Mouse (Mus musculus): ENCODE measurements around the gene Atm. TPM values are rescaled to one million over a fixed set of nuclear protein-coding genes. Genes with fewer than 3 reads are reported as not detected.

Atm gene
- polyA plus RNA-seq, 1 experiment from 2014 or later = 22.0 TPM

DNA sequence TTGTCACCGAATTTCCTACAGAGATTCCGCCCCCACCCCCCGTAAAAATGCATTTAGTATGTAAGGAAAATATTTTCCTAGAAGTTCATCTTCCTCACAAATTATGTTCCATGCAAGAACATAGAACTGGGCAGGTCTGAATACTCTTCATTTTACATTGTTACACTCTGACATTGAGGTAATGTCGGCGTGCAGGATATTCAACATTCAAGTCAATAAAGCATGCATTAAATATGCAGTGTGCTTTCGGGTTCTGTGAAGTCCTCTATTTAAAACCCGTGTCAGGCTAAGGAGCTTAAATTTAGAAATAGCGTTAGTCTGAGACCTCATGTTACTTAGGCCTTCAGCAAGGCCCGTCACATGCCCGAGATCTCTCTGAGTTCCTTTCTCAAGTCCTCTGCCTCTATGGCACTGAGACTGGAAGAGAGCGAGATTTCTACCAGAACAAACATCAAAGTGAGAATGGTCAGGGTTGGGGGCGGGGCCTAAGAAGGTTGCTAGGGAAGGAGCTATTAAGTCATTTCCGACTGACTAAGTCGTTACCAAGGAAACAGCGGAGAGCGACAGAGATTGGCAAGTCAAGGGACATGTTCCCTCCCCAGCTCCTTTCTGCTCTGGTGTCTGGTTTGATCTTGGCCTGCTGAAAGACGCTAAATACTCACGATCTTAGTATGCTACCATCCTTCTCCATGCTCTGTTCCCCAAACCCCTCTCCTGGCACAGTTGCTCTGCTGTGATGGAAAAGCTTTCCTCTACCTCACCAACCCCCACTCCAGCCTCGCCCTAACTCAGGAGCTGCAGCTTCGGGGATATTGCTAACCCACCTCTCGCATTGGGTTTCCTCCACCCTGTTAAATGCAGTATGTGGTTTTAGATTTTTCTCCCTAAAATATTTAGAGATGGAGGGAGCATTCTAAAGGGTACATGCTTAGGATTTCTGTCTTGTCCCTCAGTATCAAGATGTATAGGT, 131.5 kb downstream of the Atm start:
- Histone ChIP-seq H3K27ac (peak overlapping the region; percentile 78), H3K36me3 (no peaks in the 10 kb centered on the region), H3K9ac (peak overlapping the region; percentile 66), H3K4me1 (peaks cover 22% of the 10 kb centered on the region), H3K4me3 (peak overlapping the region; percentile 44), H3K27me3 (no peaks in the 10 kb centered on the region), H3K9me3 (no peaks in the 10 kb centered on the region), H3K4me2 (peak overlapping the region; percentile 60)
- ATAC-seq (ENCODE audit: insufficient number of reproducible peaks, insufficient read depth, low FRiP score, low TSS enrichment, low read depth) = peak; percentile 52
- WGBS = 26% methylated on average over 21 of the region's 21 CpGs

GRCm38 (mm10) chr9:53404050-53404752, 132.3 kb downstream of the Atm start:
- Histone ChIP-seq H3K4me2 (peak overlapping the region; percentile 60; the same call in 1 of the 2 replicates), H3K4me1 (peaks cover 22% of the 10 kb centered on the region), H3K9ac (no peak overlapping the region), H3K27ac (no peak overlapping the region), H3K9me3 (no peaks in the 10 kb centered on the region), H3K36me3 (peaks cover 5% of the 10 kb centered on the region; the same call in 1 of the 2 replicates), H3K4me3 (no peak overlapping the region), H3K27me3 (no peaks in the 10 kb centered on the region)
- WGBS = 84% methylated on average over 6 of the region's 6 CpGs
- no peak for ATAC-seq (ENCODE audit: insufficient number of reproducible peaks, insufficient read depth, low FRiP score, low TSS enrichment, low read depth)

GRCm38 (mm10) chr9:53402991-53403390, 133.5 kb downstream of the Atm start:
- H3K36me3 ChIP-seq = peaks cover 5% of the 10 kb centered on the region; the same call in 1 of the 2 replicates
- H3K4me1 ChIP-seq = peaks cover 22% of the 10 kb centered on the region
- no peak overlapping the region for H3K9ac ChIP-seq
- ATAC-seq (ENCODE audit: insufficient number of reproducible peaks, insufficient read depth, low FRiP score, low TSS enrichment, low read depth) = no peak
- peak overlapping the region; percentile 50 for H3K4me2 ChIP-seq
- H3K4me3 ChIP-seq = 0 out of 2 replicates have a peak overlapping the region, but pooled peaks have one; percentile 14
- no peaks in the 10 kb centered on the region for H3K27me3 ChIP-seq
- 51% methylated on average over 8 of the region's 8 CpGs for WGBS
- H3K9me3 ChIP-seq = no peaks in the 10 kb centered on the region
- H3K27ac ChIP-seq = peak overlapping the region; percentile 64

GRCm38 (mm10) chr9:53402291-53402711, 134.2 kb downstream of the Atm start, which contains the start of gene 4930550C14Rik:
Gene 4930550C14Rik (plus strand): TSS chr9:53402325.
- Histone ChIP-seq H3K36me3 (peaks cover 5% of the 10 kb centered on the region; the same call in 1 of the 2 replicates), H3K4me3 (peak within 1 kb of the TSS; percentile 14), H3K9me3 (no peaks in the 10 kb centered on the region), H3K27ac (peak within 1 kb of the TSS; percentile 64), H3K4me2 (peak within 1 kb of the TSS; percentile 50), H3K27me3 (no peaks in the 10 kb centered on the region), H3K4me1 (peaks cover 22% of the 10 kb centered on the region), H3K9ac (peak within 1 kb of the TSS; percentile 44)
- no peak for ATAC-seq (ENCODE audit: insufficient number of reproducible peaks, insufficient read depth, low FRiP score, low TSS enrichment, low read depth)
- WGBS = 25% methylated on average over 11 of the region's 11 CpGs

- H3K27me3 ChIP-seq = no peaks in the 10 kb centered on the region
- no peak overlapping the region for H3K9ac ChIP-seq
- peaks cover 5% of the 10 kb centered on the region; the same call in 1 of the 2 replicates for H3K36me3 ChIP-seq
- H3K4me2 ChIP-seq = no peak overlapping the region
- peaks cover 22% of the 10 kb centered on the region for H3K4me1 ChIP-seq
- no peak for ATAC-seq (ENCODE audit: insufficient number of reproducible peaks, insufficient read depth, low FRiP score, low TSS enrichment, low read depth)
- 79% methylated on average over 8 of the region's 8 CpGs for WGBS
- H3K27ac ChIP-seq = no peak overlapping the region
- H3K9me3 ChIP-seq = no peaks in the 10 kb centered on the region
- no peak overlapping the region for H3K4me3 ChIP-seq
Measured at GRCm38 (mm10) chr9:53401146-53401545, 135.4 kb downstream of the Atm start.

GRCm38 (mm10) chr9:53400696-53401095, 135.8 kb downstream of the Atm start:
- H3K9ac ChIP-seq = no peak overlapping the region
- peaks cover 22% of the 10 kb centered on the region for H3K4me1 ChIP-seq
- ATAC-seq (ENCODE audit: insufficient number of reproducible peaks, insufficient read depth, low FRiP score, low TSS enrichment, low read depth) = no peak
- H3K4me2 ChIP-seq = no peak overlapping the region
- H3K36me3 ChIP-seq = peaks cover 5% of the 10 kb centered on the region; the same call in 1 of the 2 replicates
- no peaks in the 10 kb centered on the region for H3K9me3 ChIP-seq
- H3K27me3 ChIP-seq = no peaks in the 10 kb centered on the region
- WGBS = 82% methylated on average over 4 of the region's 4 CpGs
- no peak overlapping the region for H3K4me3 ChIP-seq
- H3K27ac ChIP-seq = no peak overlapping the region

DNA sequence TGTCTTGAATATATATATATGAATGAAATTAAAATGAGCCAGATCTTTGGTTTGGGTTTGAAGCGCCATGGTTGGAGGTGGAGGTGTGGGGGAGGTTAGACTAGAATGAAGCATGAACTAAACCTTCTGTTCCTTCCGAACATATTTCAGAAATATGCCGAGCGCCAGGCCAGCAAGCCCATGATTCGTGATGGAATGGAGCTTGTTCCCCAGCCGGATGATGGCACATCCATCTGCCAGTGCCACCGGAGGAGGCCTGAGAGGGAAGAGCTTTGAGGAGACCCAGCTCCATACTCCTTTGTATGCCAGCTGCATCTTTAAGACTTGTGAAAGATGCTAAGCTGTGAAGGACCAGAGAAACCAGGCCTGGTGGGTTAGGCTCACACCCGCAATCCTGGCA, 137.0 kb downstream of the Atm start:
- Histone ChIP-seq H3K4me1 (peaks cover 16% of the 10 kb centered on the region), H3K4me3 (no peak overlapping the region), H3K4me2 (no peak overlapping the region), H3K27me3 (no peaks in the 10 kb centered on the region), H3K9ac (no peak overlapping the region), H3K27ac (no peak overlapping the region), H3K36me3 (peaks cover 5% of the 10 kb centered on the region; the same call in 1 of the 2 replicates), H3K9me3 (no peaks in the 10 kb centered on the region)
- ATAC-seq (ENCODE audit: insufficient number of reproducible peaks, insufficient read depth, low FRiP score, low TSS enrichment, low read depth) = no peak
- WGBS = 92% methylated on average over 8 of the region's 8 CpGs

- no peak overlapping the region for H3K27ac ChIP-seq
- no peak overlapping the region for H3K4me3 ChIP-seq
- H3K9me3 ChIP-seq = no peaks in the 10 kb centered on the region
- no peaks in the 10 kb centered on the region for H3K27me3 ChIP-seq
- 13% methylated on average over 5 of the region's 5 CpGs for WGBS
- H3K9ac ChIP-seq = no peak overlapping the region
- H3K36me3 ChIP-seq = peaks cover 5% of the 10 kb centered on the region; the same call in 1 of the 2 replicates
- ATAC-seq (ENCODE audit: insufficient number of reproducible peaks, insufficient read depth, low FRiP score, low TSS enrichment, low read depth) = no peak
- H3K4me1 ChIP-seq = peaks cover 14% of the 10 kb centered on the region
- H3K4me2 ChIP-seq = no peak overlapping the region
Measured at GRCm38 (mm10) chr9:53398388-53398700, 138.2 kb downstream of the Atm start.

DNA sequence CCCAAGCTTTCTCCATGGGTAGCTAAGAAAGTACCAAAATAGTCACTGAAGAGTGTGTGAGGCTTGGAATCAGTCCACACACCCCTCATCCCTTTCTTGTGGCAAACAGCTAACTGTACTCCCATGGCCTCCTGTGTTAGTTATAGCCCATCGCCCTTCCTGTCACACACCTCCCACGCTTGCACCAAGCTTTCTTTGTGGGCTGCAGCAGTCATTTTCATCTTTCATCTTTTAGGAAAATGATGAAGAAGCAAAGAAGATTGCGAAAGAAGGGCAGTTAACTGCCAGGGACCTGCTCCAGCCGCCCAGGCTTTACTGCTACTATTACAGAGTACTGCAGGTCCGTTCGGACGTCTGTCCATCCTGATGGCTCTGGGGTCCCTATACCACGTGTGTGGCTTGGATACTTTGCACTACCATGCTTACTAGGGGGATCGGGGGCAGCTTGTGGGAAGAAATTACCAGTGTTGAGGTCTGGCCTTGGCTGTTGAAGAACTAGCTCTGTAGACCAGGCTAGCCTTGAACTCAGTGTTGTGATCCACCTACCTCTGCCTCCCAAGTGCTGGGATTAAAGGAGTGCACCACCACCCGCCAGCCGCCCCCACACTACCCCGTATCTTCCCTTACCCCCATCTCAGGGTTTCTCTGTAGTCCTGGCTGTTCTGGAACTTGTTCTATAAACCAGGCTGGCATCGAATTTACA, 138.7 kb downstream of the Atm start:
- Histone ChIP-seq H3K27ac (no peak overlapping the region), H3K9ac (no peak overlapping the region), H3K4me2 (no peak overlapping the region), H3K36me3 (peaks cover 5% of the 10 kb centered on the region; the same call in 1 of the 2 replicates), H3K4me1 (peaks cover 9% of the 10 kb centered on the region), H3K27me3 (no peaks in the 10 kb centered on the region), H3K4me3 (no peak overlapping the region), H3K9me3 (no peaks in the 10 kb centered on the region)
- 81% methylated on average over 13 of the region's 13 CpGs for WGBS
- no peak for ATAC-seq (ENCODE audit: insufficient number of reproducible peaks, insufficient read depth, low FRiP score, low TSS enrichment, low read depth)

DNA sequence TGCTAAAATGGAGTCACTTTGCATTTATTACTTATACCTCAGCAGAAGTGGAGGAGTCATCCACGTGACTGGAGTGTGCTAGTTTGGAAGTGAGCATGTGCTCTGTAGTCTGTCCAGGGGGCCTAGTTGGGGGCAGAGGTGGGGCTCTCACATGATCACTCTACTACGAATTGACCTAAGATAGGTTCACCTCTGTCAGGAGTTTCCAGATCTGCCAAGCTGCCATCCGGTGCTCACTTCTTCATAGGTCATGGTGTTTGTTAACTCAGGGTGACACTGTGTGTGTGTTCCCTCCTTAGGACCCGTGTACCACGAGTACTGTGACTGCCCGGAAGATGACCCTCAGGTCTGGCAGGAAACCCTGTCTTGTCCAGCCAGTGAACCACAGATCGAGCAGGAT, 146.4 kb downstream of the Atm start:
- Histone ChIP-seq H3K4me3 (no peak overlapping the region), H3K4me1 (peaks cover 5% of the 10 kb centered on the region), H3K36me3 (peaks cover 18% of the 10 kb centered on the region), H3K27ac (no peak overlapping the region), H3K9me3 (no peaks in the 10 kb centered on the region), H3K9ac (no peak overlapping the region), H3K4me2 (no peak overlapping the region), H3K27me3 (no peaks in the 10 kb centered on the region)
- WGBS = 72% methylated on average over 7 of the region's 7 CpGs
- no peak for ATAC-seq (ENCODE audit: insufficient number of reproducible peaks, insufficient read depth, low FRiP score, low TSS enrichment, low read depth)
